Mouse (Mus musculus) testis, adult 2 months (tissue): ENCODE measurements around the gene Acad10.

Source experiments
- CTCF ChIP-seq: fragments of 200-500 bp; IDR thresholded peaks from 2 replicates; pipeline ENCODE4 v1.5.1; 2012; ENCODE audit warnings: low read depth, mild to moderate bottlenecking, inconsistent platforms, low read length, moderate library complexity; ENCODE audit not compliant: control insufficient read depth, insufficient read depth, insufficient replicate concordance
- POLR2A ChIP-seq: fragments of 200-500 bp; IDR thresholded peaks from 2 replicates; pipeline ENCODE4 v1.6.1; 2012; ENCODE audit warnings: low read depth, mild to moderate bottlenecking, inconsistent platforms, low read length, moderate library complexity; ENCODE audit not compliant: control insufficient read depth

GRCm38 (mm10) chr5:121583765-121584501, 76.4 kb downstream of the Acad10 start:
- TF ChIP-seq POLR2A (no peak), CTCF (peak; percentile 45; the same call in 1 of the 2 replicates)
